In genomic region chr13:5845161-5845590, GRCm38 (mm10) we compare ENCODE assay signal across 8 mouse cellular contexts. TPM values are rescaled to one million over a fixed set of nuclear protein-coding genes. Genes with fewer than 3 reads are reported as not detected.
A peak's percentile ranks its signal among the peaks of the same experiment; 100 is the strongest.
DNase-seq lines count a peak whose midpoint lies in the region; ATAC-seq and TF ChIP-seq lines count a peak whose summit lies in the region.

No protein-coding gene starts in this region.

- WGBS in midbrain, postnatal 0 days: 57% methylated on average over 10 of the region's 10 CpGs
- WGBS in midbrain, embryonic 10.5 days: 63% methylated on average over 10 of the region's 10 CpGs
- WGBS in heart, embryonic 15.5 days: 44% methylated on average over 10 of the region's 10 CpGs
- 10% methylated on average over 10 of the region's 10 CpGs for WGBS in liver, embryonic 14.5 days (ENCODE audit: insufficient replicate concordance)
- 20% methylated on average over 10 of the region's 10 CpGs for WGBS in stomach, postnatal 0 days
- WGBS in thymus, adult 2 months: 43% methylated on average over 10 of the region's 10 CpGs

- no peak overlapping the region for H3K27ac ChIP-seq in midbrain, postnatal 0 days (ENCODE audit: low read depth, low read length)
- no peak overlapping the region for H3K27ac ChIP-seq in midbrain, embryonic 10.5 days (replicated peaks)
- peak overlapping the region; percentile 47 for H3K27ac ChIP-seq in heart, embryonic 15.5 days
- H3K27ac ChIP-seq in liver, embryonic 14.5 days: no peak overlapping the region
- H3K27ac ChIP-seq in stomach, postnatal 0 days (replicated peaks): peak overlapping the region; percentile 92
- no peak overlapping the region; the same call in 1 of the 2 replicates for H3K27ac ChIP-seq in thymus, adult 2 months (ENCODE audit: control insufficient read depth, insufficient read depth, low read length)

- H3K9ac ChIP-seq in midbrain, postnatal 0 days (replicated peaks; ENCODE audit: low read length, poor library complexity, severe bottlenecking): no peak overlapping the region
- no peak overlapping the region for H3K9ac ChIP-seq in heart, embryonic 15.5 days
- no peak overlapping the region for H3K9ac ChIP-seq in liver, embryonic 14.5 days (replicated peaks)
- H3K9ac ChIP-seq in stomach, postnatal 0 days (ENCODE audit: low read length): no peak overlapping the region

- peak; percentile 8 for DNase-seq in midbrain, postnatal 0 days (ENCODE audit: low spot score)
- DNase-seq in midbrain, embryonic 10.5 days (ENCODE audit: low spot score): no peak
- DNase-seq in adrenal gland, postnatal 25 days: peak; percentile 59
- DNase-seq in liver, embryonic 14.5 days (ENCODE audit: low read depth in 3 of 3, low spot score in 3 of 3): no peak
- DNase-seq in stomach, postnatal 0 days (ENCODE audit: low spot score): peak; percentile 77
- no peak for DNase-seq in thymus, adult 2 months
- no peak for DNase-seq in layer of hippocampus, adult 9-10 months (ENCODE audit: low spot score)

- H3K36me3 ChIP-seq in midbrain, postnatal 0 days (ENCODE audit: insufficient read depth, low read length): no peaks in the 10 kb centered on the region
- H3K36me3 ChIP-seq in midbrain, embryonic 10.5 days: no peaks in the 10 kb centered on the region
- no peaks in the 10 kb centered on the region for H3K36me3 ChIP-seq in heart, embryonic 15.5 days
- no peaks in the 10 kb centered on the region for H3K36me3 ChIP-seq in liver, embryonic 14.5 days (replicated peaks; ENCODE audit: control insufficient read depth, insufficient read depth, low read depth)
- H3K36me3 ChIP-seq in stomach, postnatal 0 days (ENCODE audit: control insufficient read depth, insufficient read depth, low read length): no peaks in the 10 kb centered on the region
- no peaks in the 10 kb centered on the region for H3K36me3 ChIP-seq in thymus, adult 2 months (ENCODE audit: control insufficient read depth, insufficient read depth, low read length)

- no peak for ATAC-seq in midbrain, postnatal 0 days (ENCODE audit: low FRiP score)
- peak; percentile 55; the same call in 1 of the 2 replicates for ATAC-seq in heart, embryonic 15.5 days (replicated peaks; ENCODE audit: insufficient number of reproducible peaks, insufficient read depth, low FRiP score, low read depth)
- ATAC-seq in liver, embryonic 14.5 days (ENCODE audit: insufficient read depth): peak; percentile 56; the same call in 1 of the 2 replicates
- peak; percentile 86 for ATAC-seq in stomach, postnatal 0 days (ENCODE audit: low FRiP score, low TSS enrichment)

- TF ChIP-seq POLR2A in thymus, adult 2 months (IDR thresholded peaks at IDR 0.05; ENCODE audit: control insufficient read depth, extremely low read depth, insufficient read depth, low read length, poor library complexity): no peak

- no peak overlapping the region for H3K4me3 ChIP-seq in midbrain, postnatal 0 days (ENCODE audit: low read depth, low read length)
- no peak overlapping the region for H3K4me3 ChIP-seq in midbrain, embryonic 10.5 days
- 0 out of 2 replicates have a peak overlapping the region, but pooled peaks have one; percentile 2 for H3K4me3 ChIP-seq in heart, embryonic 15.5 days
- peak overlapping the region in 1 of 2 experiments; percentile 35; a peak in 1 of 4 replicates for H3K4me3 ChIP-seq in liver, embryonic 14.5 days (ENCODE audit: insufficient read depth in 1 of 2, low read depth in 2 of 2, low read length in 2 of 2)
- H3K4me3 ChIP-seq in stomach, postnatal 0 days (ENCODE audit: low read depth, low read length): no peak overlapping the region
- no peak overlapping the region for H3K4me3 ChIP-seq in thymus, adult 2 months (ENCODE audit: control insufficient read depth, insufficient read depth, low read length)

- no peak for TF ChIP-seq CTCF in midbrain, postnatal 0 days (IDR thresholded peaks at IDR 0.05)
- TF ChIP-seq CTCF in liver, embryonic 14.5 days (IDR thresholded peaks at IDR 0.05; ENCODE audit: low read depth): no peak
- TF ChIP-seq CTCF in stomach, postnatal 0 days (IDR thresholded peaks at IDR 0.05; ENCODE audit: low read depth): no peak
- TF ChIP-seq CTCF in thymus, adult 2 months (IDR thresholded peaks at IDR 0.05; ENCODE audit: borderline replicate concordance, control insufficient read depth, extremely low read depth, insufficient read depth, low read length, poor library complexity): no peak

- no peak overlapping the region for H3K4me2 ChIP-seq in midbrain, postnatal 0 days (ENCODE audit: low read depth, low read length, poor library complexity, severe bottlenecking)
- H3K4me2 ChIP-seq in heart, embryonic 15.5 days: peak overlapping the region; percentile 19
- H3K4me2 ChIP-seq in liver, embryonic 14.5 days (ENCODE audit: low read depth): peak overlapping the region; percentile 52
- peak overlapping the region; percentile 27 for H3K4me2 ChIP-seq in stomach, postnatal 0 days (replicated peaks; ENCODE audit: low read depth)

- TF ChIP-seq EP300 in liver, embryonic 14.5 days (IDR thresholded peaks at IDR 0.05; ENCODE audit: low read depth): no peak
- peak; percentile 50 for TF ChIP-seq EP300 in stomach, postnatal 0 days (optimal IDR thresholded peaks at IDR 0.05)

- no peaks in the 10 kb centered on the region for H3K4me1 ChIP-seq in midbrain, postnatal 0 days (ENCODE audit: insufficient read depth, low read length)
- peaks cover 9% of the 10 kb centered on the region for H3K4me1 ChIP-seq in midbrain, embryonic 10.5 days
- peaks cover 20% of the 10 kb centered on the region for H3K4me1 ChIP-seq in heart, embryonic 15.5 days (replicated peaks)
- peaks cover 4 to 16% of the 10 kb centered on the region in 2 experiments for H3K4me1 ChIP-seq in liver, embryonic 14.5 days (replicated peaks; ENCODE audit: control insufficient read depth in 2 of 2, insufficient read depth in 2 of 2, low read length in 1 of 2)
- H3K4me1 ChIP-seq in stomach, postnatal 0 days (replicated peaks; ENCODE audit: control insufficient read depth, insufficient read depth): 0 out of 2 replicates have a peak, but pooled peaks cover 6% of the 10 kb centered on the region
- peaks cover 7% of the 10 kb centered on the region for H3K4me1 ChIP-seq in thymus, adult 2 months (replicated peaks; ENCODE audit: control insufficient read depth, insufficient read depth, low read length)

- no peaks in the 10 kb centered on the region for H3K27me3 ChIP-seq in midbrain, postnatal 0 days (ENCODE audit: insufficient read depth, low read length)
- no peaks in the 10 kb centered on the region for H3K27me3 ChIP-seq in midbrain, embryonic 10.5 days (ENCODE audit: low read depth, poor library complexity, severe bottlenecking)
- no peaks in the 10 kb centered on the region for H3K27me3 ChIP-seq in heart, embryonic 15.5 days
- H3K27me3 ChIP-seq in liver, embryonic 14.5 days (ENCODE audit: control insufficient read depth, insufficient read depth, low read length): no peaks in the 10 kb centered on the region
- no peaks in the 10 kb centered on the region for H3K27me3 ChIP-seq in stomach, postnatal 0 days (ENCODE audit: control insufficient read depth, insufficient read depth, low read length)
- H3K27me3 ChIP-seq in thymus, adult 2 months (ENCODE audit: control insufficient read depth, insufficient read depth, low read length): no peaks in the 10 kb centered on the region

- H3K9me3 ChIP-seq in midbrain, postnatal 0 days (ENCODE audit: low read length): no peaks in the 10 kb centered on the region
- H3K9me3 ChIP-seq in midbrain, embryonic 10.5 days (replicated peaks): no peaks in the 10 kb centered on the region
- H3K9me3 ChIP-seq in heart, embryonic 15.5 days (replicated peaks): no peaks in the 10 kb centered on the region
- H3K9me3 ChIP-seq in liver, embryonic 14.5 days (ENCODE audit: control insufficient read depth, low read length): no peaks in the 10 kb centered on the region
- no peaks in the 10 kb centered on the region for H3K9me3 ChIP-seq in stomach, postnatal 0 days (ENCODE audit: control insufficient read depth, low read length)

RNA-seq across cellular contexts. Expression of gene Klf6, which starts 16.1 kb away (rescaled TPM):
- 63.9 and 75.1 TPM in 2 replicates for total RNA-seq in midbrain, postnatal 0 days (2014; rRNA removed)
- polyA plus RNA-seq in midbrain, postnatal 0 days (2015; fragmentation: Nextera tagmentation; extraction: Ambion mirVana): 153 and 157 TPM in 2 replicates
- polyA plus RNA-seq in midbrain, embryonic 10.5 days (2016; fragmentation: Nextera tagmentation; extraction: Ambion mirVana): 53.5 and 63.0 TPM in 2 replicates
- 30.6 and 37.6 TPM in 2 replicates for total RNA-seq in adrenal gland, postnatal 25 days (2021)
- 75.0 and 80.9 TPM in 2 replicates for polyA plus RNA-seq in heart, embryonic 15.5 days (2015; fragmentation: Nextera tagmentation; extraction: Ambion mirVana)
- 3.3 and 4.5 TPM in 2 replicates for polyA plus RNA-seq in liver, embryonic 14.5 days (2012; rRNA removed)
- polyA plus RNA-seq in liver, embryonic 14.5 days (2014; fragmentation: Nextera tagmentation; extraction: Ambion mirVana): 12.5 and 15.6 TPM in 2 replicates
- 116 and 127 TPM in 2 replicates for polyA plus RNA-seq in stomach, postnatal 0 days (2015; fragmentation: Nextera tagmentation; extraction: Ambion mirVana)
- 21.8 and 23.0 TPM in 2 replicates for polyA plus RNA-seq in thymus, adult 2 months (2012; rRNA removed)

Comparison
In these comparisons a context has a peak if more than half of its experiments do, and no peak if none do; other contexts are left out.
1. DNase-seq: peak in midbrain, postnatal 0 days (single experiment), adrenal gland, postnatal 25 days (single experiment) and stomach, postnatal 0 days (single experiment); none in midbrain, embryonic 10.5 days (single experiment), liver, embryonic 14.5 days (0 of 3), thymus, adult 2 months (single experiment) and layer of hippocampus, adult 9-10 months (single experiment).
2. H3K27ac ChIP-seq: peak in heart, embryonic 15.5 days (single experiment) and stomach, postnatal 0 days (single experiment); none in midbrain, postnatal 0 days (single experiment), midbrain, embryonic 10.5 days (single experiment), liver, embryonic 14.5 days (single experiment) and thymus, adult 2 months (single experiment).